Comparison of ENCODE assay signal across 12 mouse cellular contexts in genomic region chr10:43826773-43827621, GRCm38 (mm10).
DNase-seq lines count a peak whose midpoint lies in the region; ATAC-seq and TF ChIP-seq lines count a peak whose summit lies in the region.
"Had no signal": no experiment of that assay in that cellular context is flagged by ENCODE, and none has a peak within 500 bp of the region (broad histone marks: within the 10 kb centered on the region; RNA-seq: fewer than 3 reads in every experiment).

No protein-coding gene starts in this region.

- TF ChIP-seq CTCF in midbrain, postnatal 0 days (IDR thresholded peaks at IDR 0.05): peak; percentile 34

- no peak overlapping the region for H3K9ac ChIP-seq in midbrain, postnatal 0 days (replicated peaks; ENCODE audit: low read length, poor library complexity, severe bottlenecking)
- no peak overlapping the region for H3K9ac ChIP-seq in hindbrain, embryonic 12.5 days

- H3K9me3 ChIP-seq in midbrain, postnatal 0 days (ENCODE audit: low read length): no peaks in the 10 kb centered on the region
- H3K9me3 ChIP-seq in midbrain, embryonic 10.5 days (replicated peaks): no peaks in the 10 kb centered on the region
- H3K9me3 ChIP-seq in hindbrain, embryonic 12.5 days (replicated peaks): no peaks in the 10 kb centered on the region

- no peak overlapping the region for H3K4me2 ChIP-seq in midbrain, postnatal 0 days (ENCODE audit: low read depth, low read length, poor library complexity, severe bottlenecking)
- no peak overlapping the region for H3K4me2 ChIP-seq in hindbrain, embryonic 12.5 days (replicated peaks)

- no peaks in the 10 kb centered on the region for H3K36me3 ChIP-seq in midbrain, postnatal 0 days (ENCODE audit: insufficient read depth, low read length)
- H3K36me3 ChIP-seq in midbrain, embryonic 10.5 days: no peaks in the 10 kb centered on the region
- no peaks in the 10 kb centered on the region for H3K36me3 ChIP-seq in hindbrain, embryonic 12.5 days

- peak; percentile 5 to 21 for DNase-seq in cerebellum, postnatal 10 days
- no peak for DNase-seq in cerebellum, adult 8-10 months
- no peak for DNase-seq in midbrain, postnatal 0 days (ENCODE audit: low spot score)
- no peak for DNase-seq in midbrain, embryonic 10.5 days (ENCODE audit: low spot score)
- DNase-seq in naive thymus-derived CD4-positive, alpha-beta T cell, adult 2 months (ENCODE audit: low read depth): peak; percentile 5
- peak; percentile 69 for DNase-seq in testis, postnatal 14 days (ENCODE audit: low spot score)
- DNase-seq in thymus, postnatal 0 days (ENCODE audit: low spot score): no peak
- DNase-seq: kidney, postnatal 10 days had no signal

- H3K27me3 ChIP-seq in midbrain, postnatal 0 days (ENCODE audit: insufficient read depth, low read length): no peaks in the 10 kb centered on the region
- no peaks in the 10 kb centered on the region for H3K27me3 ChIP-seq in midbrain, embryonic 10.5 days (ENCODE audit: low read depth, poor library complexity, severe bottlenecking)
- no peaks in the 10 kb centered on the region for H3K27me3 ChIP-seq in hindbrain, embryonic 12.5 days

- no peak overlapping the region for H3K4me3 ChIP-seq in midbrain, postnatal 0 days (ENCODE audit: low read depth, low read length)
- H3K4me3 ChIP-seq in midbrain, embryonic 10.5 days: no peak overlapping the region
- no peak overlapping the region for H3K4me3 ChIP-seq in hindbrain, embryonic 12.5 days
- H3K4me3 ChIP-seq: myocyte had no signal

- 83% methylated on average over 14 of the region's 14 CpGs for WGBS in midbrain, postnatal 0 days
- WGBS in midbrain, embryonic 10.5 days: 81% methylated on average over 14 of the region's 14 CpGs
- 82% methylated on average over 14 of the region's 14 CpGs for WGBS in hindbrain, embryonic 12.5 days

- ATAC-seq in midbrain, postnatal 0 days (ENCODE audit: low FRiP score): no peak
- ATAC-seq in hindbrain, embryonic 12.5 days (ENCODE audit: low FRiP score): no peak
- ATAC-seq: forebrain, embryonic 16.5 days had no signal

- H3K4me1 ChIP-seq in midbrain, postnatal 0 days (ENCODE audit: insufficient read depth, low read length): no peaks in the 10 kb centered on the region
- H3K4me1 ChIP-seq in midbrain, embryonic 10.5 days: peaks cover 7% of the 10 kb centered on the region
- no peaks in the 10 kb centered on the region for H3K4me1 ChIP-seq in hindbrain, embryonic 12.5 days

- H3K27ac ChIP-seq in midbrain, postnatal 0 days (ENCODE audit: low read depth, low read length): no peak overlapping the region
- H3K27ac ChIP-seq in midbrain, embryonic 10.5 days (replicated peaks): no peak overlapping the region
- H3K27ac ChIP-seq in hindbrain, embryonic 12.5 days: no peak overlapping the region
- H3K27ac ChIP-seq: macrophage had no signal

Comparison
In these comparisons a context has a peak if more than half of its experiments do, and no peak if none do; other contexts are left out.
1. DNase-seq: peak in cerebellum, postnatal 10 days (2 of 2), naive thymus-derived CD4-positive, alpha-beta T cell, adult 2 months (single experiment) and testis, postnatal 14 days (single experiment); none in cerebellum, adult 8-10 months (single experiment), midbrain, postnatal 0 days (single experiment), midbrain, embryonic 10.5 days (single experiment) and thymus, postnatal 0 days (single experiment).